Mouse (Mus musculus): ENCODE data around the gene Ets2. TPM values are rescaled to one million over a fixed set of nuclear protein-coding genes. Genes with fewer than 3 reads are reported as not detected.
A peak's percentile ranks its signal among the peaks of the same experiment; 100 is the strongest.

Gene Ets2
- polyA plus RNA-seq, 1 experiment from 2014 or later = 13.5 TPM

- Histone ChIP-seq H3K36me3 (replicated peaks; ENCODE audit: insufficient read depth, low read length) (no peaks in the 10 kb centered on the region), H3K27me3 (ENCODE audit: insufficient read depth, low read length) (no peaks in the 10 kb centered on the region), H3K4me2 (ENCODE audit: low read depth, low read length) (no peak overlapping the region), H3K9me3 (ENCODE audit: low read length) (no peaks in the 10 kb centered on the region), H3K9ac (replicated peaks) (no peak overlapping the region), H3K4me1 (ENCODE audit: insufficient read depth) (peaks cover 18% of the 10 kb centered on the region), H3K4me3 (ENCODE audit: low read depth, low read length) (no peak overlapping the region), H3K27ac (ENCODE audit: low read depth) (no peak overlapping the region)
- TF ChIP-seq EP300 (IDR thresholded peaks at IDR 0.05; ENCODE audit: low read depth) = no peak
- ATAC-seq (no peak), DNase-seq (no peak)
- WGBS (ENCODE audit: insufficient replicate concordance) = 71% methylated on average over 2 of the region's 2 CpGs
These were observed 44.7 kb downstream of the Ets2 start for GRCm38 (mm10) chr16:95746565-95746964.

GRCm38 (mm10) chr16:95749291-95750103 is 47.6 kb downstream of the Ets2 start:
- DNase-seq = no peak
- Histone ChIP-seq H3K4me1 (ENCODE audit: insufficient read depth) (peaks cover 12% of the 10 kb centered on the region), H3K9ac (replicated peaks) (no peak overlapping the region), H3K27ac (ENCODE audit: low read depth) (no peak overlapping the region), H3K4me3 (ENCODE audit: low read depth, low read length) (no peak overlapping the region), H3K9me3 (ENCODE audit: low read length) (no peaks in the 10 kb centered on the region), H3K27me3 (ENCODE audit: insufficient read depth, low read length) (no peaks in the 10 kb centered on the region), H3K36me3 (replicated peaks; ENCODE audit: insufficient read depth, low read length) (no peaks in the 10 kb centered on the region), H3K4me2 (ENCODE audit: low read depth, low read length) (0 out of 2 replicates have a peak overlapping the region, but pooled peaks have one; percentile 29)
- TF ChIP-seq CTCF (IDR thresholded peaks at IDR 0.05; ENCODE audit: low read depth) (no peak), EP300 (IDR thresholded peaks at IDR 0.05; ENCODE audit: low read depth) (no peak)
- 67% methylated on average over 12 of the region's 12 CpGs for WGBS (ENCODE audit: insufficient replicate concordance)
- ATAC-seq = no peak

- 51% methylated on average over 6 of the region's 6 CpGs for WGBS (ENCODE audit: insufficient replicate concordance)
- no peak overlapping the region for H3K4me3 ChIP-seq (ENCODE audit: low read depth, low read length)
- no peak overlapping the region for H3K9ac ChIP-seq (replicated peaks)
- no peaks in the 10 kb centered on the region for H3K9me3 ChIP-seq (ENCODE audit: low read length)
- ATAC-seq (no peak), DNase-seq (no peak)
- TF ChIP-seq CTCF (IDR thresholded peaks at IDR 0.05; ENCODE audit: low read depth) (no peak), EP300 (IDR thresholded peaks at IDR 0.05; ENCODE audit: low read depth) (no peak)
- peaks cover 12% of the 10 kb centered on the region for H3K4me1 ChIP-seq (ENCODE audit: insufficient read depth)
- peak overlapping the region; percentile 29; the same call in 1 of the 2 replicates for H3K4me2 ChIP-seq (ENCODE audit: low read depth, low read length)
- H3K36me3 ChIP-seq (replicated peaks; ENCODE audit: insufficient read depth, low read length) = no peaks in the 10 kb centered on the region
- no peaks in the 10 kb centered on the region for H3K27me3 ChIP-seq (ENCODE audit: insufficient read depth, low read length)
- H3K27ac ChIP-seq (ENCODE audit: low read depth) = no peak overlapping the region
These were observed 48.3 kb downstream of the Ets2 start for GRCm38 (mm10) chr16:95750211-95750629.

- DNase-seq (no peak), ATAC-seq (no peak)
- Histone ChIP-seq H3K4me2 (ENCODE audit: low read depth, low read length) (no peak overlapping the region), H3K9me3 (ENCODE audit: low read length) (no peaks in the 10 kb centered on the region), H3K27ac (ENCODE audit: low read depth) (no peak overlapping the region), H3K36me3 (replicated peaks; ENCODE audit: insufficient read depth, low read length) (no peaks in the 10 kb centered on the region), H3K27me3 (ENCODE audit: insufficient read depth, low read length) (no peaks in the 10 kb centered on the region), H3K4me3 (ENCODE audit: low read depth, low read length) (no peak overlapping the region), H3K9ac (replicated peaks) (no peak overlapping the region), H3K4me1 (ENCODE audit: insufficient read depth) (peaks cover 12% of the 10 kb centered on the region)
- 68% methylated on average over 9 of the region's 9 CpGs for WGBS (ENCODE audit: insufficient replicate concordance)
- TF ChIP-seq CTCF (IDR thresholded peaks at IDR 0.05; ENCODE audit: low read depth) (no peak), EP300 (IDR thresholded peaks at IDR 0.05; ENCODE audit: low read depth) (no peak)
These were observed 50.6 kb downstream of the Ets2 start for GRCm38 (mm10) chr16:95752502-95752901.

- no peak overlapping the region for H3K27ac ChIP-seq (ENCODE audit: low read depth)
- no peak for DNase-seq
- H3K9ac ChIP-seq (replicated peaks) = no peak overlapping the region
- 34% methylated on average over 7 of the region's 7 CpGs for WGBS (ENCODE audit: insufficient replicate concordance)
- no peak overlapping the region for H3K4me2 ChIP-seq (ENCODE audit: low read depth, low read length)
- H3K9me3 ChIP-seq (ENCODE audit: low read length) = no peaks in the 10 kb centered on the region
- ATAC-seq = no peak
- no peak overlapping the region for H3K4me3 ChIP-seq (ENCODE audit: low read depth, low read length)
- peaks cover 12% of the 10 kb centered on the region for H3K4me1 ChIP-seq (ENCODE audit: insufficient read depth)
- TF ChIP-seq EP300 (IDR thresholded peaks at IDR 0.05; ENCODE audit: low read depth) = no peak
- no peak for TF ChIP-seq CTCF (IDR thresholded peaks at IDR 0.05; ENCODE audit: low read depth)
- H3K27me3 ChIP-seq (ENCODE audit: insufficient read depth, low read length) = no peaks in the 10 kb centered on the region
- H3K36me3 ChIP-seq (replicated peaks; ENCODE audit: insufficient read depth, low read length) = no peaks in the 10 kb centered on the region
These were observed 51.4 kb downstream of the Ets2 start for GRCm38 (mm10) chr16:95753295-95753694.

- no peak overlapping the region for H3K4me3 ChIP-seq (ENCODE audit: low read depth, low read length)
These were observed 57.5 kb downstream of the Ets2 start for GRCm38 (mm10) chr16:95759151-95759987.

More at GRCm38 (mm10) chr16:95759151-95759987, 57.5 kb downstream of the Ets2 start:
- H3K4me1 ChIP-seq (ENCODE audit: insufficient read depth) = no peaks in the 10 kb centered on the region
- H3K9me3 ChIP-seq (ENCODE audit: low read length) = no peaks in the 10 kb centered on the region
- no peak overlapping the region for H3K4me2 ChIP-seq (ENCODE audit: low read depth, low read length)
- 78% methylated on average over 8 of the region's 8 CpGs for WGBS (ENCODE audit: insufficient replicate concordance)
- H3K27me3 ChIP-seq (ENCODE audit: insufficient read depth, low read length) = no peaks in the 10 kb centered on the region
- DNase-seq (no peak), ATAC-seq (no peak)
- H3K9ac ChIP-seq (replicated peaks) = no peak overlapping the region
- H3K27ac ChIP-seq (ENCODE audit: low read depth) = no peak overlapping the region
- TF ChIP-seq CTCF (IDR thresholded peaks at IDR 0.05; ENCODE audit: low read depth) (no peak), EP300 (IDR thresholded peaks at IDR 0.05; ENCODE audit: low read depth) (no peak)
- no peaks in the 10 kb centered on the region for H3K36me3 ChIP-seq (replicated peaks; ENCODE audit: insufficient read depth, low read length)
